Mouse (Mus musculus) thymus, postnatal 25 days (tissue): ENCODE data around the gene Rpl9-ps6.
"Not testable (repeated sequence)": the region's sequence is repeated elsewhere in the genome, so short reads cannot be mapped to it uniquely, and the experiment has no call there.

Experiments used
- DNase-seq: peaks from one replicate; pipeline ENCODE4 v3.0.0; 2022

Gene Rpl9-ps6

GRCm38 (mm10) chr19:32480791-32481442, 14.5 kb upstream of the Rpl9-ps6 start:
- no peak for DNase-seq

- DNase-seq, result no peak
Measured at GRCm38 (mm10) chr19:32480255-32480654, 13.9 kb upstream of the Rpl9-ps6 start.

- DNase-seq, result no peak
Measured at GRCm38 (mm10) chr19:32476712-32477052, 10.3 kb upstream of the Rpl9-ps6 start.

- DNase-seq, result no peak
Measured at GRCm38 (mm10) chr19:32476016-32476711, 9.8 kb upstream of the Rpl9-ps6 start.

- no peak for DNase-seq
Measured at GRCm38 (mm10) chr19:32470570-32471263, 4.3 kb upstream of the Rpl9-ps6 start.

GRCm38 (mm10) chr19:32470059-32470497, 3.7 kb upstream of the Rpl9-ps6 start:
- DNase-seq, result peak; percentile 41

GRCm38 (mm10) chr19:32467325-32467724, 947 bp upstream of the Rpl9-ps6 start:
- no peak for DNase-seq

- DNase-seq, result peak; percentile 46
Measured at GRCm38 (mm10) chr19:32465228-32465627, 1.1 kb downstream of the Rpl9-ps6 start.

GRCm38 (mm10) chr19:32463037-32463436, 3.3 kb downstream of the Rpl9-ps6 start:
- no peak for DNase-seq

- not testable (repeated sequence) for DNase-seq
Measured at GRCm38 (mm10) chr19:32457631-32458030, 8.7 kb downstream of the Rpl9-ps6 start.

GRCm38 (mm10) chr19:32456744-32457143, 9.6 kb downstream of the Rpl9-ps6 start:
- DNase-seq, result no peak

GRCm38 (mm10) chr19:32452231-32452630, 14.1 kb downstream of the Rpl9-ps6 start:
- DNase-seq, result no peak

- DNase-seq, result no peak
Measured at GRCm38 (mm10) chr19:32448931-32449330, 17.4 kb downstream of the Rpl9-ps6 start.

GRCm38 (mm10) chr19:32441568-32441967, 24.8 kb downstream of the Rpl9-ps6 start:
- peak; percentile 48 for DNase-seq

GRCm38 (mm10) chr19:32439356-32439755, 27.0 kb downstream of the Rpl9-ps6 start:
- DNase-seq, result no peak

GRCm38 (mm10) chr19:32425856-32426255, 40.5 kb downstream of the Rpl9-ps6 start:
- no peak for DNase-seq

- DNase-seq, result no peak
Measured at GRCm38 (mm10) chr19:32424706-32425105, 41.7 kb downstream of the Rpl9-ps6 start.

- no peak for DNase-seq
Measured at GRCm38 (mm10) chr19:32419069-32419468, 47.3 kb downstream of the Rpl9-ps6 start.

GRCm38 (mm10) chr19:32416692-32417317, 49.6 kb downstream of the Rpl9-ps6 start:
- no peak for DNase-seq
